Mouse (Mus musculus) liver, embryonic 16.5 days (tissue): ENCODE measurements around the gene Chrnb2. TPM values are rescaled to one million over a fixed set of nuclear protein-coding genes. Genes with fewer than 3 reads are reported as not detected.

ENCODE experiments used
- ATAC-seq: fragments of 200-750 bp; cut with Nextera tagmentation; 2 replicates; pipeline ENCODE4 v1.8.0; 2017; ENCODE audit warnings: low read depth, mild to moderate bottlenecking, moderate number of reproducible peaks, moderate library complexity
- H3K27ac ChIP-seq: fragments of 300-500 bp; sonication (generic); 2 replicates; pipeline ENCODE4 v1.5.1; 2014; ENCODE audit warnings: mild to moderate bottlenecking, low read length
- H3K27me3 ChIP-seq: fragments of 300-500 bp; sonication (generic); 2 replicates; pipeline ENCODE4 v1.6.1; 2014; ENCODE audit warnings: low read depth, low read length, mixed read lengths; ENCODE audit not compliant: control insufficient read depth, insufficient read depth
- H3K36me3 ChIP-seq: fragments of 300-500 bp; sonication (generic); 2 replicates; pipeline ENCODE4 v1.6.1; 2014; ENCODE audit warnings: mild to moderate bottlenecking; ENCODE audit not compliant: control insufficient read depth, insufficient read depth
- H3K4me1 ChIP-seq: fragments of 300-500 bp; sonication (generic); 2 replicates; pipeline ENCODE4 v1.6.1; 2014; ENCODE audit warnings: low read depth, low read length, mixed read lengths; ENCODE audit not compliant: control insufficient read depth
- H3K4me2 ChIP-seq: fragments of 300-500 bp; sonication (generic); 2 replicates; pipeline ENCODE4 v1.6.1; 2014; ENCODE audit warnings: low read depth, low read length, mixed read lengths
- H3K4me3 ChIP-seq: fragments of 300-500 bp; sonication (generic); 2 replicates; pipeline ENCODE4 v1.5.1; 2014; ENCODE audit warnings: low read depth, mild to moderate bottlenecking, low read length
- H3K9ac ChIP-seq: fragments of 300-500 bp; sonication (generic); 2 replicates; pipeline ENCODE4 v1.6.1; 2014; ENCODE audit warnings: low read depth, low read length
- H3K9me3 ChIP-seq: fragments of 300-500 bp; sonication (generic); replicated peaks from 2 replicates; pipeline ENCODE4 v1.6.1; 2016; ENCODE audit warnings: low read length; ENCODE audit not compliant: control insufficient read depth
- WGBS: fragments of 180-500 bp; shearing (Covaris S2); extraction: QIAGEN DNeasy Blood & Tissue Kit; methylation state at CpG from one replicate; pipeline ENCODE4 v1.1.7; 2014; ENCODE audit not compliant: insufficient replicate concordance; 5-methylcytosine and 5-hydroxymethylcytosine counted together
- polyA plus RNA-seq: library from polyadenylated mRNA; unstranded; fragments of >200 nt; fragmentation: Nextera tagmentation; extraction: Ambion mirVana; gene quantifications from 2 replicates; pipeline ENCODE4 v1.2.1, GENCODE M21; 2015

Chrnb2 gene
- polyA plus RNA-seq, 1 experiment from 2014 or later, result 0.26 TPM

GRCm38 (mm10) chr3:89732091-89732490, 32.3 kb downstream of the Chrnb2 start:
- H3K36me3 ChIP-seq, result no peaks in the 10 kb centered on the region
- H3K4me3 ChIP-seq, result peak overlapping the region; percentile 78
- H3K27ac ChIP-seq, result no peak overlapping the region
- peak overlapping the region; percentile 88 for H3K4me2 ChIP-seq
- ATAC-seq, result no peak
- H3K9me3 ChIP-seq, result no peaks in the 10 kb centered on the region
- peaks cover 13% of the 10 kb centered on the region for H3K4me1 ChIP-seq
- no peak overlapping the region for H3K9ac ChIP-seq
- 48% methylated on average over 4 of the region's 4 CpGs for WGBS
- no peaks in the 10 kb centered on the region for H3K27me3 ChIP-seq

GRCm38 (mm10) chr3:89730350-89731331, 33.8 kb downstream of the Chrnb2 start:
- peak overlapping the region; percentile 78 for H3K4me3 ChIP-seq
- H3K9ac ChIP-seq, result peak overlapping the region; percentile 82
- H3K27ac ChIP-seq, result peak overlapping the region; percentile 79
- peaks cover 13% of the 10 kb centered on the region for H3K4me1 ChIP-seq
- no peaks in the 10 kb centered on the region for H3K36me3 ChIP-seq
- H3K27me3 ChIP-seq, result no peaks in the 10 kb centered on the region
- H3K4me2 ChIP-seq, result peak overlapping the region; percentile 88
- WGBS, result under 1% methylated on average over 32 of the region's 32 CpGs
- ATAC-seq, result peak; percentile 99
- no peaks in the 10 kb centered on the region for H3K9me3 ChIP-seq

GRCm38 (mm10) chr3:89728848-89729247, 35.6 kb downstream of the Chrnb2 start:
- H3K9me3 ChIP-seq, result no peaks in the 10 kb centered on the region
- H3K27ac ChIP-seq, result no peak overlapping the region
- WGBS, result 57% methylated on average over 2 of the region's 2 CpGs
- ATAC-seq, result no peak
- no peaks in the 10 kb centered on the region for H3K36me3 ChIP-seq
- no peak overlapping the region for H3K4me2 ChIP-seq
- H3K27me3 ChIP-seq, result no peaks in the 10 kb centered on the region
- H3K4me3 ChIP-seq, result no peak overlapping the region
- H3K9ac ChIP-seq, result no peak overlapping the region
- peaks cover 13% of the 10 kb centered on the region for H3K4me1 ChIP-seq

GRCm38 (mm10) chr3:89727028-89727427, 37.4 kb downstream of the Chrnb2 start:
- Histone ChIP-seq H3K9me3 (no peaks in the 10 kb centered on the region), H3K36me3 (no peaks in the 10 kb centered on the region), H3K27me3 (no peaks in the 10 kb centered on the region), H3K27ac (no peak overlapping the region), H3K4me2 (no peak overlapping the region), H3K4me1 (peaks cover 13% of the 10 kb centered on the region), H3K4me3 (no peak overlapping the region), H3K9ac (no peak overlapping the region)
- ATAC-seq, result no peak
- WGBS, result 8% methylated on average over 4 of the region's 4 CpGs

- Histone ChIP-seq H3K9me3 (no peaks in the 10 kb centered on the region), H3K9ac (no peak overlapping the region), H3K4me2 (no peak overlapping the region), H3K27me3 (no peaks in the 10 kb centered on the region), H3K4me3 (no peak overlapping the region), H3K36me3 (no peaks in the 10 kb centered on the region), H3K4me1 (no peaks in the 10 kb centered on the region), H3K27ac (no peak overlapping the region)
- no peak for ATAC-seq
- 61% methylated on average over 7 of the region's 7 CpGs for WGBS
Measured at GRCm38 (mm10) chr3:89723400-89724084, 40.9 kb downstream of the Chrnb2 start.

DNA sequence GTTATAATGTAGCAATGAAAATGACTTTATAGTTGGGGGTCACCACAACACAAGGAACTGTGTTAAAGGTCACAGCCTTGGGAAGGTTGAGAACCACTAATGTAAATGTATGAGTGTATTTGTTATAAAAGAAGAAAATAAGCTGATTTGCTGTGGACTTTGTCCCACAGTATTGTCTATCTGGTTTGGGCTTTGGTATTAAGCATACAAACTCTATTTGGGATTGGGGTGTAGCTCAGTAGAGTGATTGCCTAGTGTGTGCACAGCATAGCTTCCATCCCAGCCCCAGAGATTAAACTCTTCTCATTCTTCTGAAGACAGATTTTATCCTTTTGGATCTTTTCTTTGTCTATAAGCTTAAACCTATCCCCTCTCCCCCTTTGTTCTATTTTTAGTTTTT, 42.4 kb downstream of the Chrnb2 start:
- no peak for ATAC-seq
- Histone ChIP-seq H3K9me3 (no peaks in the 10 kb centered on the region), H3K4me1 (no peaks in the 10 kb centered on the region), H3K27ac (no peak overlapping the region), H3K4me3 (no peak overlapping the region), H3K27me3 (no peaks in the 10 kb centered on the region), H3K36me3 (no peaks in the 10 kb centered on the region), H3K9ac (no peak overlapping the region), H3K4me2 (no peak overlapping the region)

DNA sequence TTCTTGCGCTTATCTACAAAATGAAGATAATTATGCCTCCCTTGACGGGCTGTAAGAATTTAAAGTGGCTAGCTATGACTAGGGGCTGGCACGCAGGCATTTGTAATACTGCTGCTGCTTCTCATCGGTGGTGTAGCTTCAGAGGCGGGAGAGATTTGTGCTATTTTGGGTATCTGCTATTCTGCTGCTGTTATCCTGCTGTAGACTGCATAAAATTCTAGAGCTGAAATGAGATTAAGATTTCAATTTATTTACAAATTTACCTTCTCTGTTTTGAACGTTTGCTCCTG, 48.5 kb downstream of the Chrnb2 start:
- no peaks in the 10 kb centered on the region for H3K9me3 ChIP-seq
- no peak overlapping the region; the same call in 1 of the 2 replicates for H3K4me3 ChIP-seq
- no peak overlapping the region for H3K27ac ChIP-seq
- H3K36me3 ChIP-seq, result no peaks in the 10 kb centered on the region
- H3K4me1 ChIP-seq, result peaks cover 7% of the 10 kb centered on the region
- H3K4me2 ChIP-seq, result peak overlapping the region; percentile 82
- H3K27me3 ChIP-seq, result peaks cover 3% of the 10 kb centered on the region; the same call in 1 of the 2 replicates
- ATAC-seq, result no peak
- no peak overlapping the region for H3K9ac ChIP-seq
- 41% methylated on average over 6 of the region's 6 CpGs for WGBS

- H3K9ac ChIP-seq, result peak overlapping the region; percentile 60
- ATAC-seq, result peak; percentile 39
- H3K4me3 ChIP-seq, result peak overlapping the region; percentile 72
- H3K4me2 ChIP-seq, result peak overlapping the region; percentile 82
- H3K27me3 ChIP-seq, result peaks cover 3% of the 10 kb centered on the region; the same call in 1 of the 2 replicates
- H3K36me3 ChIP-seq, result no peaks in the 10 kb centered on the region
- 2% methylated on average over 56 of the region's 59 CpGs for WGBS
- no peak overlapping the region for H3K27ac ChIP-seq
- no peaks in the 10 kb centered on the region for H3K9me3 ChIP-seq
- peaks cover 7% of the 10 kb centered on the region for H3K4me1 ChIP-seq
Measured at GRCm38 (mm10) chr3:89715207-89715966, 49.0 kb downstream of the Chrnb2 start.
